ENCODE assay signal across 8 mouse cellular contexts in the genomic region with DNA sequence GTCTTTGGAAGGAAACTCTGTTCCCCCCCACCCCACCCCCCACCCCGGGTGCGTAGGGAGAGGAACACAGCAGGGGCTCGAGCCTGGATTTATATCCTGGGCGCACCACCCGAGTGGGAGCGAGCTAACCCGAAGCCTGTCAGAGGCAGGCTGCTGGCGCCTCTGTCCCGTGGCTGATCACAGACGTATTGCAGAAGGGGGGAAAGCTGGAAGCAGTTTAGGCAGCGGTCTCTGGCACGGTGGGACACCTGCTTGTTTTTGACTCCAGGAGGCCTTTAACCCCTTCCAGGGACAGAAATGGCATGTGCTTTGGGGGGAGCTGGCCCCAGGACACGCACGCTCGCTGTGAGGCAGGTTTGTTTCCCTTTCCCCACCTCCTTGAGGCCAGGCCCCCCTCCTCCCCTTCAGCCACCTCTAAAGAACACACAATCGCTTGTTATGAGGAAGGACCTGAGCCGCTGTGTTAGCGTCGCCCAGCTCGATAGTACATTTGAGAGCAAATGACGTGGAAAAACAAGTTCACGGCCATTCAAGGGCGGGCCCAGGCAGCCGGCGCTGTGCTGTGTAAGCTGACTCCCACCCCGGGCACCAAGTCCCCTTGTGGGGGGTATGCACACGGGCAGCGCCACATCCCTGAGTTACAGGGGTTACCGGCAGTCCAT. TPM values are rescaled to one million over a fixed set of nuclear protein-coding genes. Genes with fewer than 3 reads are reported as not detected.
DNase-seq lines count a peak whose midpoint lies in the region; ATAC-seq and TF ChIP-seq lines count a peak whose summit lies in the region.

No protein-coding gene starts in this region.

- DNase-seq in spleen, adult 2 months (ENCODE audit: low read depth in 1 of 2, low spot score in 2 of 2): no peak
- no peak for DNase-seq in spleen, adult 12 weeks (ENCODE audit: low spot score)
- no peak for DNase-seq in hindbrain, embryonic 14.5 days (ENCODE audit: low spot score)
- peak; percentile 67 for DNase-seq in retina, postnatal 1 day
- DNase-seq in frontal cortex, postnatal 14 days (ENCODE audit: low spot score in 2 of 2): no peak
- no peak for DNase-seq in layer of hippocampus, adult 18-20 months (ENCODE audit: low spot score in 2 of 2)

- no peak for TF ChIP-seq CTCF in spleen, adult 2 months (IDR thresholded peaks at IDR 0.05; ENCODE audit: extremely low read depth, insufficient read depth, insufficient read length, insufficient replicate concordance)

- ATAC-seq in hindbrain, embryonic 14.5 days (ENCODE audit: low FRiP score): no peak
- 0 out of 2 replicates have a peak, but pooled peaks have one; percentile 25 for ATAC-seq in liver, embryonic 16.5 days (ENCODE audit: low read depth)

- H3K9ac ChIP-seq in hindbrain, embryonic 14.5 days: peak overlapping the region; percentile 29
- peak overlapping the region; percentile 44; the same call in 1 of the 2 replicates for H3K9ac ChIP-seq in liver, embryonic 16.5 days (ENCODE audit: low read depth, low read length)

- H3K9me3 ChIP-seq in erythroblast, embryonic 14.5 days (ENCODE audit: control insufficient read depth, low read length): no peaks in the 10 kb centered on the region
- H3K9me3 ChIP-seq in hindbrain, embryonic 14.5 days (ENCODE audit: control insufficient read depth, low read length): no peaks in the 10 kb centered on the region
- no peaks in the 10 kb centered on the region for H3K9me3 ChIP-seq in liver, embryonic 16.5 days (replicated peaks; ENCODE audit: control insufficient read depth, low read length)

- H3K27ac ChIP-seq in spleen, adult 2 months (ENCODE audit: insufficient read depth, low read length): no peak overlapping the region
- H3K27ac ChIP-seq in hindbrain, embryonic 14.5 days: peak overlapping the region; percentile 30; the same call in 1 of the 2 replicates
- H3K27ac ChIP-seq in liver, embryonic 16.5 days (ENCODE audit: low read length): no peak overlapping the region

- WGBS in spleen, adult 2 months: 13% methylated on average over 29 of the region's 29 CpGs
- WGBS in hindbrain, embryonic 14.5 days: 6% methylated on average over 29 of the region's 29 CpGs
- WGBS in liver, embryonic 16.5 days (ENCODE audit: insufficient replicate concordance): 9% methylated on average over 29 of the region's 29 CpGs

- H3K4me2 ChIP-seq in hindbrain, embryonic 14.5 days (replicated peaks): peak overlapping the region; percentile 46
- H3K4me2 ChIP-seq in liver, embryonic 16.5 days (ENCODE audit: low read depth, low read length): peak overlapping the region; percentile 46

- no peak for TF ChIP-seq POLR2A in spleen, adult 2 months (IDR thresholded peaks at IDR 0.05; ENCODE audit: low read depth, low read length)

- H3K4me1 ChIP-seq in spleen, adult 2 months (ENCODE audit: control insufficient read depth, insufficient read depth, insufficient read length): peaks cover 3% of the 10 kb centered on the region; the same call in 1 of the 2 replicates
- H3K4me1 ChIP-seq in erythroblast, embryonic 14.5 days (ENCODE audit: control insufficient read depth): peaks cover 13% of the 10 kb centered on the region
- peaks cover 29% of the 10 kb centered on the region for H3K4me1 ChIP-seq in hindbrain, embryonic 14.5 days (replicated peaks; ENCODE audit: control insufficient read depth, insufficient read depth, low read length)
- peaks cover 4% of the 10 kb centered on the region; the same call in 1 of the 2 replicates for H3K4me1 ChIP-seq in liver, embryonic 16.5 days (ENCODE audit: control insufficient read depth, low read depth, low read length)

- peak overlapping the region; percentile 32; the same call in 1 of the 2 replicates for H3K4me3 ChIP-seq in spleen, adult 2 months (ENCODE audit: extremely low read depth, insufficient read depth, insufficient read length)
- H3K4me3 ChIP-seq in erythroblast, embryonic 14.5 days (replicated peaks): peak overlapping the region; percentile 32
- H3K4me3 ChIP-seq in hindbrain, embryonic 14.5 days (replicated peaks; ENCODE audit: low read length): 0 out of 2 replicates have a peak overlapping the region, but pooled peaks have one; percentile 10
- peak overlapping the region; percentile 25 for H3K4me3 ChIP-seq in liver, embryonic 16.5 days (ENCODE audit: low read depth, low read length)

- no peaks in the 10 kb centered on the region for H3K27me3 ChIP-seq in spleen, adult 2 months (ENCODE audit: control insufficient read depth, insufficient read depth, low read length)
- H3K27me3 ChIP-seq in erythroblast, embryonic 14.5 days (ENCODE audit: control insufficient read depth): peaks cover 43% of the 10 kb centered on the region
- no peaks in the 10 kb centered on the region; the same call in 1 of the 2 replicates for H3K27me3 ChIP-seq in hindbrain, embryonic 14.5 days (ENCODE audit: control insufficient read depth, insufficient read depth, low read length)
- peaks cover 19% of the 10 kb centered on the region for H3K27me3 ChIP-seq in liver, embryonic 16.5 days (ENCODE audit: control insufficient read depth, insufficient read depth, low read depth, low read length)

- no peaks in the 10 kb centered on the region for H3K36me3 ChIP-seq in spleen, adult 2 months (ENCODE audit: control insufficient read depth, insufficient read depth, low read length)
- no peaks in the 10 kb centered on the region for H3K36me3 ChIP-seq in erythroblast, embryonic 14.5 days (ENCODE audit: control insufficient read depth)
- no peaks in the 10 kb centered on the region for H3K36me3 ChIP-seq in hindbrain, embryonic 14.5 days (replicated peaks; ENCODE audit: control insufficient read depth, insufficient read depth)
- no peaks in the 10 kb centered on the region for H3K36me3 ChIP-seq in liver, embryonic 16.5 days (ENCODE audit: control insufficient read depth, insufficient read depth)

RNA-seq across cellular contexts. Expression of gene Wfikkn2, which starts 2.9 kb away (rescaled TPM):
- polyA plus RNA-seq in spleen, adult 2 months (2012; rRNA removed): 0.69 and 0.93 TPM in 2 replicates
- 0.01 TPM in 1 of 2 replicates, not detected in the other for polyA plus RNA-seq in erythroblast, embryonic 14.5 days (2012)
- 5.7 and 6.8 TPM in 2 replicates for polyA plus RNA-seq in hindbrain, embryonic 14.5 days (2014; fragmentation: Nextera tagmentation; extraction: Ambion mirVana)
- polyA plus RNA-seq in liver, embryonic 16.5 days (2015; fragmentation: Nextera tagmentation; extraction: Ambion mirVana): 0.09 and 0.14 TPM in 2 replicates
- under 1 TPM; 0.68 to 0.77 TPM for total RNA-seq in layer of hippocampus, adult 18-20 months (2021)

RNA-seq across cellular contexts. Expression of gene Tob1, which starts 31.6 kb away (rescaled TPM):
- polyA plus RNA-seq in spleen, adult 2 months (2012; rRNA removed): 10.2 and 11.9 TPM in 2 replicates
- 1.2 and 1.3 TPM in 2 replicates for polyA plus RNA-seq in erythroblast, embryonic 14.5 days (2012)
- polyA plus RNA-seq in hindbrain, embryonic 14.5 days (2014; fragmentation: Nextera tagmentation; extraction: Ambion mirVana): 34.3 and 34.6 TPM in 2 replicates
- polyA plus RNA-seq in liver, embryonic 16.5 days (2015; fragmentation: Nextera tagmentation; extraction: Ambion mirVana): 11.6 and 11.8 TPM in 2 replicates
- total RNA-seq in layer of hippocampus, adult 18-20 months (2021): 10 to 100 TPM; 46.3 to 48.6 TPM

RNA-seq across cellular contexts. Expression of gene Gm21885, which starts 38.8 kb away (rescaled TPM):
- polyA plus RNA-seq in spleen, adult 2 months (2012; rRNA removed): not detected in 2 replicates
- not detected in 2 replicates for polyA plus RNA-seq in erythroblast, embryonic 14.5 days (2012)
- polyA plus RNA-seq in hindbrain, embryonic 14.5 days (2014; fragmentation: Nextera tagmentation; extraction: Ambion mirVana): 0.38 TPM in 1 of 2 replicates, not detected in the other
- 0.16 and 0.96 TPM in 2 replicates for polyA plus RNA-seq in liver, embryonic 16.5 days (2015; fragmentation: Nextera tagmentation; extraction: Ambion mirVana)
- total RNA-seq in layer of hippocampus, adult 18-20 months (2021): not detected
